Mouse (Mus musculus): ENCODE data around the gene Ero1lb. TPM values are rescaled to one million over a fixed set of nuclear protein-coding genes. Genes with fewer than 3 reads are reported as not detected.

Ero1lb gene
- total RNA-seq (2021) = 10 to 100 TPM; 15.1 to 17.1 TPM

GRCm38 (mm10) chr13:12565621-12566390, at the start of gene Ero1lb:
Ero1lb (plus strand) TSS chr13:12565874.
- peak; percentile 99 to 100 for DNase-seq (ENCODE audit: low spot score in 2 of 2)
- intact Hi-C loops (cut with DNase I) = loop anchor here (5.0 kb wide), 1 partner anchor 104 kb away; the partner anchor contains the start of gene Lgals8

- DNase-seq (ENCODE audit: low spot score in 2 of 2) = no peak
- intact Hi-C loops (cut with DNase I) = no loop called here
Observed at GRCm38 (mm10) chr13:12519371-12519770, 46.3 kb upstream of the Ero1lb start.

GRCm38 (mm10) chr13:12519955-12520584, 45.6 kb upstream of the Ero1lb start, which contains the start of gene Edaradd:
Edaradd (minus strand) TSS chr13:12520438.
- peak; percentile 18 to 20 for DNase-seq (ENCODE audit: low spot score in 2 of 2)
- intact Hi-C loops (cut with DNase I) = no loop called here

- DNase-seq (ENCODE audit: low spot score in 2 of 2) = no peak
- intact Hi-C loops (cut with DNase I) = no loop called here
Observed at GRCm38 (mm10) chr13:12522346-12522745, 43.3 kb upstream of the Ero1lb start.

GRCm38 (mm10) chr13:12525678-12526077, 40.0 kb upstream of the Ero1lb start:
- DNase-seq (ENCODE audit: low spot score in 2 of 2) = no peak
- intact Hi-C loops (cut with DNase I) = no loop called here

GRCm38 (mm10) chr13:12534628-12535027, 31.0 kb upstream of the Ero1lb start:
- DNase-seq (ENCODE audit: low spot score in 2 of 2) = no peak
- intact Hi-C loops (cut with DNase I) = no loop called here

GRCm38 (mm10) chr13:12537971-12538370, 27.7 kb upstream of the Ero1lb start:
- peak; percentile 35 to 37 for DNase-seq (ENCODE audit: low spot score in 2 of 2)
- intact Hi-C loops (cut with DNase I) = loop anchor here (2.0 kb wide), 1 partner anchor 65 kb away; no protein-coding TSS in a partner anchor

GRCm38 (mm10) chr13:12539716-12540115, 26.0 kb upstream of the Ero1lb start:
- intact Hi-C loops (cut with DNase I) = loop anchor here (2.0 kb wide), 1 partner anchor 67 kb away; no protein-coding TSS in a partner anchor

GRCm38 (mm10) chr13:12540119-12540518, 25.6 kb upstream of the Ero1lb start:
- DNase-seq (ENCODE audit: low spot score in 2 of 2) = no peak
- intact Hi-C loops (cut with DNase I) = no loop called here

More at GRCm38 (mm10) chr13:12539716-12540115, 26.0 kb upstream of the Ero1lb start:
- peak; percentile 7 to 16 for DNase-seq (ENCODE audit: low spot score in 2 of 2)

GRCm38 (mm10) chr13:12542006-12542981, 23.4 kb upstream of the Ero1lb start:
- DNase-seq (ENCODE audit: low spot score in 2 of 2) = peak; percentile 9 to 34

GRCm38 (mm10) chr13:12543246-12543645, 22.4 kb upstream of the Ero1lb start:
- DNase-seq (ENCODE audit: low spot score in 2 of 2) = no peak
- intact Hi-C loops (cut with DNase I) = no loop called here

More at GRCm38 (mm10) chr13:12542006-12542981, 23.4 kb upstream of the Ero1lb start:
- intact Hi-C loops (cut with DNase I) = no loop called here

- no peak for DNase-seq (ENCODE audit: low spot score in 2 of 2)
- intact Hi-C loops (cut with DNase I) = no loop called here
Observed at GRCm38 (mm10) chr13:12543880-12544568, 21.6 kb upstream of the Ero1lb start.

GRCm38 (mm10) chr13:12554211-12554610, 11.5 kb upstream of the Ero1lb start:
- no peak for DNase-seq (ENCODE audit: low spot score in 2 of 2)
- intact Hi-C loops (cut with DNase I) = no loop called here

GRCm38 (mm10) chr13:12559044-12559443, 6.6 kb upstream of the Ero1lb start:
- intact Hi-C loops (cut with DNase I) = no loop called here
- no peak for DNase-seq (ENCODE audit: low spot score in 2 of 2)

GRCm38 (mm10) chr13:12559462-12560120, 6.1 kb upstream of the Ero1lb start:
- intact Hi-C loops (cut with DNase I) = no loop called here
- no peak for DNase-seq (ENCODE audit: low spot score in 2 of 2)

- intact Hi-C loops (cut with DNase I) = no loop called here
- DNase-seq (ENCODE audit: low spot score in 2 of 2) = no peak
Observed at GRCm38 (mm10) chr13:12561729-12562128, 3.9 kb upstream of the Ero1lb start.

- DNase-seq (ENCODE audit: low spot score in 2 of 2) = no peak
- intact Hi-C loops (cut with DNase I) = no loop called here
Observed at GRCm38 (mm10) chr13:12562256-12562655, 3.4 kb upstream of the Ero1lb start.

GRCm38 (mm10) chr13:12567936-12568335, 2.3 kb downstream of the Ero1lb start:
- intact Hi-C loops (cut with DNase I) = loop anchor here (5.0 kb wide), 1 partner anchor 106 kb away; the partner anchor contains the start of gene Lgals8
- DNase-seq (ENCODE audit: low spot score in 2 of 2) = no peak
